Mouse (Mus musculus): ENCODE results near the gene Mbnl3.

GRCm38 (mm10) chrX:51171914-51172313 lies 34.4 kb downstream of the Mbnl3 start:
- no peak for TF ChIP-seq CTCF (conservative IDR thresholded peaks at IDR 0.05 in 1 of 2, IDR thresholded peaks at IDR 0.05 in 1 of 2; ENCODE audit: low read depth in 2 of 2, low read length in 2 of 2)
- TF ChIP-seq ZMIZ1 (IDR thresholded peaks at IDR 0.05; ENCODE audit: low read depth, low read length), result no peak

All from CH12.LX (cell line).